Mouse (Mus musculus) adrenal gland, adult 2 months (tissue): ENCODE measurements at regions not wholly inside any gene's neighbourhood (a gene's known extent, or its start where the extent isn't known, plus 50 kb on each side); places are given as distances from the start of the nearest gene placed in this dataset.

ENCODE experiments used
- DNase-seq: peaks from one replicate; pipeline ENCODE4 v3.0.0; 2021

DNA sequence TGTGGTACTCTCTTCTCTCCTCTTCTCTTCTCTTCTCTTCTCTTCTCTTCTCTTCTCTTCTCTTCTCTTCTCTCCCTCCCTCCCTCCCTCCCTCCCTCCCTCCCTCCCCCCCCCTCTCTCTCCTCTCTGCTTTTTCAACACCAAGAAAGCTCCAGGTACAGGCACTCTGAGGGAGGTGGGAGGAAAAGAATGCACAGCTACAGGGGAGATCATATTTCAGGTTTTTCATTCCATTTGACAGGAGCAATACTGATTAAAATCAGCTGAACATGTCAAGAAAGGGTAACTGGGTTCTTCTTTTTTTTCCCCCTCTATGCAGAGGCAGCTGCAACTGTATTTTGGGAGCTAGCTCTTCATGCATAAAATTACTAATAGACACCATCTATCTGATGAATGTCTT, 368.8 kb upstream of the Rack1 start:
- no peak for DNase-seq

DNA sequence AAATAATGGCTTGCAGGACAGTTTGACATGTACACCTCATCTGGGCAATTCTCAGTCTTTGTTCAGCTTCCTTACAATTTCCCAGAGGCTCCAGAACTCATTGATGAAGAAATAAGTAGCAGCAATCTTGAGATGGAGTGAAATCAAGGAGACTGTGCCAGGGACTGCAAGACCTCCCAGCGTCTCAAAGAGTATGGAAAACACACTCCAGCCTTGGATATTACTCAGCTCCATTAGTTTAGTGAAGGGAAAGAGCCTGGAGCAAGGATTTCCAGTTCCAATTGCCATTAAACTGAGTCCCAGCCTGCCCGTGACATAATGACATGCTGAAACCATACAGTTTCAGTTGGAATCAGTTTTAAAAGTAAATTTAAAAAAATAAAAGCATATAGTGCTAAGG, 372.7 kb upstream of the Rack1 start:
- DNase-seq, result no peak

DNA sequence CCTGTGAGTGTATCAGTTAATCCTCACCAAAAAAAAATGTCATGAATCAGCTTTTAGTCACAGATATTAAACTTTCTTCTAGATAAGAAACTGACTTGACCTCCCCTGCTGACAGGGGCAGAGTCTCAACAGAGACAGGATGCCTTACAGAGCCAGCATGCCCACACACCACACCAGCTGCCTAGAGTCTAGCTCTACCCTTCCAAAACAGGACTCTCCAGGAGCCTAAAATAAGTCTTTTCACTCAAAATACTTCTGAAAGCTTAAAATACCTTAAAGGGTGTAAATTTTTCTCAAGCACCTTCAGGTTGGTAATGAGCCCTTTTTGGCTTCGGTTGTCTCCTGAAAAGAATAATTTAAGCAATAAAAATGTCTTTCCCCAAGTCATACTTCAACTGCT, 373.7 kb upstream of the Rack1 start:
- no peak for DNase-seq

DNA sequence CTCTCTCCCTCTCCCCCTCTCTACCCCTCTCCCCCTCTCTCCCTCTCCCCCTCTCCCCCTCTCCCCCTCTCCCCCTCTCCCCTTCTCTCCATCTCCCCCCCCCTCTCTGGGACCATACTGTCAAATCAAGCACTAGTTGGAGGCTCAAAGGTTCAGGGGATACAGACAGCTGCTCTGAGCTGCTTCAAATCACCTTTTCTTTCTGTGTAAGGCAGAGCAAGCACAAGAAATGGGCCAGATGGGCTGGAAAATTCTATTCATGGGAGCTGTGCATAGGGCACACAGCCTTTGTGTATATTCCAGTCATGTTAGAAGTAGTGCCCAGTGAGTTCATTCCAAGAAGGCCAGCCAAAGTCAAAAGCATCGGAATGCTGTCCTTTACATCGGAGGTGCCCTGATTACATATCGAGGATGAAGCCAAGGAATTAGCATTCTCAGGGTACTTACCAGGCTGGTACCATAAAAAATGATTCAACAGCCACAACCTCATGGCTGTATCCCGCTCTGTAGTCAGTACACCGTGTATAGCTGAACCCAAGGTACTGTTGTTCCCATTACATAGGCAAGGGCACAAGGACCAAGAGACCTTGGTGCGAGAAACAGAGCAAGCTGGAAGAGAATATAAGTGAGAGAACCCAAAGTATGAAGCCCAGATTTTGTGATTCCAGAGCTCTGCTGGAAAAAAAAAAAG, 381.9 kb upstream of the Rack1 start:
- DNase-seq, result no peak

DNA sequence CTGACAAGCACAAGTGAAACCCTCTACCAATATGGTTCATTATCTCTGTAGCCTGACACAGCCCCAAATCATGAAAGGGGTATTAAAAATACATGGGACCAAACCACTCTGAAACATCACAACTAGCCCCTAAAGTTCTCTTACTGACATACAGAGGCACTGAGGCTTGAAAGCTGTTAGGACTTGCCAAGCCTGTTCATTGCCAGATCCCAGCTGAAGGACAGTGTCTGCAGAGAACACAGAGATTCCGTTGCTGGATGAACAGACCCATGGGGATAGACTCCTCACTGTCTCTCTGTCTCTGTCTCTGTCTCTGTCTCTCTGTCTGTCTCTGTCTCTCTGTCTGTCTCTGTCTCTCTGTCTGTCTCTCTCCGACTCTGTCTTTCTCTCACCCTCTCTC, 382.5 kb upstream of the Rack1 start:
- DNase-seq, result no peak

DNA sequence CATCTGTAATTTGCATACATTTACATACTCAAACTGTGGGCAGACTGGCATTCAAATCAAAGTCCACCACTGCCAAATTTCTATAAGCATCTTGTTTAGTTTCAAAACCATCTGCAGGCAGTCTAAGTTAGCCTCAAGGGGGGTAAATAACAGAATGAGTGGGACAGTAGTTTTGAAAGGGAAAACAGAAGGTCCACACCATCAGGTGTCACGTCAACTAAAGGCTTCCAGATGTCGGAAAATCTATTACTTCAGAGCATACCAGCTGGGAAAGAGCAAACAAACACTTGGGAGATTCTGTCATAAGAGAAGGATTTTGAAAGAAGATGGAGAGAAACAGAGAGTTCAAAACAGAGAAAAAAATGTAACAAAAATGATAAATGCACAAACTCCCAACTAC, 402.1 kb upstream of the Rack1 start:
- no peak for DNase-seq

DNA sequence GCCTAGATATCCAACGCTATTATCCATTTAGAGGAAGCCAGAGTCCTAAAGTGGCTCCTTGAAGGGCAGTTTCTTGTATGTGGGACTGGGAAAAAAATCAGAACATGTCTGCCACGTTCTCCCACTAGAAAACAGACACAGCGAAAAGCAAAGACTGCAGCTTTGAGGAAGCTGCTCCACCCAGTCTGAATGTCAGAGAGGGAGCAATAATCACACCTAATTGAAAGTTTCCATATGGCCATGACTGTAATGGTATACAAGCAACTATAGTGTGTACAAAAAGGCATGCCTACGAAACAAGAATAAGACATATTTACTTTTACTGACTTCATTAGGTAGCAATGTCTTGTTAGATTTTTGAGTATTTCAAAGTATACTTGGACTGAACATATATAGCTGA, 392.7 kb upstream of the Sgcd start:
- DNase-seq, result no peak

DNA sequence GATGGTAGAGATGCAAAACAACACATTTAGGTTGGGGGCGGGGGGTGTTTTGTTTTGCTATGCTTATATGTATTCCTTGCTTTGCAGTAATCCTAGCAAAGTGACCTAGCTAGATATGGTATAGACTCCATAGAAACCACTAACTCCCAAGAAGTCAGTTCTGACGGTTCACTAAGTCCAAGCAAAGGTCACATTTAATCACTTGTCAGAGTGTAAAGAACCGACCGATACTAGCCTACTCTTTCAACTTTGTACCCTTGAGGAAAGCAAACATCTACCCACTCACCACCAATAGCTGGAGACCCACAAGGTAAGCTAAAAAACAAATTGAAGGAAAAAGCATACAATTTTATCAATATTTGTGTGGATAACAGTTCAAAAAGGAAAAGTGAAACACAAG, 389.3 kb upstream of the Sgcd start:
- no peak for DNase-seq

DNA sequence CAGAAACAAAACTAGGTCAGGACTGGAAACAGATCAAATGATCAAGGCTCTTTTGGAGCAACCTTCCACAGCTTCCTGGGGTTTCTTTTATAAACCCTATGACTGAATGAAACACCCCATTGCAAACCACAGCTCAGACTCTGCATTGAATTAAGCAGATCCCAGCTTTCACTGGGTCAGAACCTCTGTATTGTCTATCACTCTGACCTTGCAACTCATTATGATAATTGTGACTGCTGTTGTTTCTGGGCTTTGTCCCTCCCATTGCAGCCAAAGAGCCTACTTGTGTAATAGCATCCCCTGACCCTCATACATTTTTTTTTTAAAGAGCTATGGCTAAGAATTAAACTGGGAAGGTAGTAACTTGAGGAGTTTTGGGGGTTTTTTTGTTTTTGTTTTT, 388.5 kb upstream of the Sgcd start:
- DNase-seq, result no peak

DNA sequence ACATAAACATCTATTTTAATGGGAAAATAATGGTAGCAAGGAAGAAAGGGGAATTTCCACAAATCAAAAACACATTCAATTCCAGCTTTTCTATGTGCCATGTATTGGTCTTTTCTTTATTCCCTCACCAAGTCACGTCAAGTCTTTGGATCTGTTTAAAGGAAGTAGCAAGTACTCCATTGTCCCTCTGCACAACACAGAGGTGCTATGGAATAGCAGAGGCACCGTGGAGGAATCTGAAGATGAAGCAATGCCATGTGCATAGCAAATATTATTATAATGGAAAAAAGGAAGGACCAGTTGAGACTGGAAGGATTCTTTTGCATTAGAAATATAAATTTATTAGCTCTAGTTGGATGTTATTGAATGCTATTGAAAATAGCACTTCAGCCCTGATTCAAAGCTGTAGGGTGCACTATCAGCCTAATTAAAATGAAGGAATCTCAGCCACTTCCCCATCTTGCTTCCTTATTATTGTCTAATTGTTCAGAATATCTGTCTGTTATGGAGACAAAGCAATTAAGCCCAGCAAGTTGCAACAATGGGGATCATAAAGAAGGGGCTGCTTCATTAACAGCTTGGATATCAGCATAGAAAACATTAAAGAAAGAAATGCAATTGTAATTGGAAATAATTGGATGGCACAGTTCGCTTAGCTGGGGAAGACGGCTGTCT, 362.7 kb upstream of the Sgcd start:
- DNase-seq, result no peak

DNA sequence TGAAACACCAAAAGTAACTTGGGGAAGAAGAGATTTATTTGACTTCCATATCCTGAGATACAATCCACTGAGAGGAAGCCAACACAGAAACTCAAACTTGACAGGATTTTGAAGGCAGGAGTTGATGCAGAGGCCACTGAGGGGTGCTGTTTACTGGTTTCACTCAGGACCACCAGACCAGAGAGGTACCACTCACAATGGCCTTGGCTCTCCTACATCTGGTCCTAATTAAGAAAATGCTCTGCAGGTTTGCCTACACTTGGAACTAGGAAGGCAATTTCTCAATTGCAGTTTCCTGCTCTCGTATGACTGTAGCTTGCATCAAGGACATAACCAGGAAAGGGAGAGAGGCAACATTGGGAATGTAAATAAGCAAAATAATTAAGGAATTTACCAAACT, 325.7 kb upstream of the Sgcd start:
- DNase-seq, result no peak

DNA sequence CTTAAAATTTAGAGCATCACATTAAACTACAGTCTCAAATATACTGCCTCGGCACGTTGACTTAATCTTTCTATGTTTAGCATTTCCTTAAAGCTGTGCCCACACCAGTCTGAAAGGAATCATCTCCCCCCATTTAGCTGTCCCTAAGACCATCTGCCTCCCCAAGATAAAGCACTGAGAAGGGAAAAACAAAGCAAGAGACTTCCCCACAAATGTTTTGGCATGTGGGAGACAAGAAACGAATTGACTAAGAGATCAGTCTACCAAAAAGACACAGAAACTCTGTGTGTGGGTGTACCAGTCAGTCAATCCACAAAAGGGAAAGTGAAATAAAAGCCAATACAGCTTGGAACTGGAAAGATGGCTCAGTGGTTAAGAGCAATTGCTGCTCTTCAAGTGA, 306.6 kb upstream of the Sgcd start:
- DNase-seq, result no peak

DNA sequence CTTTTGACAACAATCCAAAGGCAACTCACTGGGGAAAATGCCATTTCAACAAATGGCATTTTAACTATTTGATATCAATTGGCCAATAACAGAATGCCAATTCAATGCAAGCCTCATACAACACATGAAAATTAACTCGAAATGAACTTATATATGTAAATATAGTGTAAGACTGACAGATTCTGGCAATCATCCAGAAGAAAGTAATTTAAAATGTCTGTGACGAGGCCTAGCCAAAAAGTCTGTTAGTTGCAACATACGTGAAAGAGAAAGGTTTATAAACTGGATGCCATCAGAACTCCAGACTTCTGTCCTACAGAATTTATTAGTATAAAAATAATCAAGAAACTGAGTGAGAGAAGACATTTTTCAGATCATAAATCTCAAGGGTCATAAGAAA, 273.7 kb upstream of the Sgcd start:
- DNase-seq, result no peak

DNA sequence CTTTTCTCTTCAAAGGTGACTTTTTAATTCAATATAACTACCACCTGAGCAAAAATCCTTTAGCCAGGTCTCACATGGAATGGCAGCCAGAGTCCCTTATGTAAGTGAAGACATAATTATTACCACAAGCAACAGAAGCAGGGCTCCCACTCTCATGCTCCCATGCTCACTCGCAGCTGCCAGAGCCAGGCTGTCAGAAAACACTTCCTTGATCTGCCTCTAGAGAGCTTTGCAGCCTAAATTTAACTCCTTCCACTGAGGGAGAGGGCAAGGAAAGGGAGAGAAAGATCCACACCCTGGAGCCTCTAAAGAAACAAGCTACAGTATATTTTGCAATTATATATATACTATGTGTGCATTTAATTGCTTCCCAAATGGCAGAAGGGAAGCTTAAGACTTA, 272.3 kb upstream of the Sgcd start:
- DNase-seq, result no peak

DNA sequence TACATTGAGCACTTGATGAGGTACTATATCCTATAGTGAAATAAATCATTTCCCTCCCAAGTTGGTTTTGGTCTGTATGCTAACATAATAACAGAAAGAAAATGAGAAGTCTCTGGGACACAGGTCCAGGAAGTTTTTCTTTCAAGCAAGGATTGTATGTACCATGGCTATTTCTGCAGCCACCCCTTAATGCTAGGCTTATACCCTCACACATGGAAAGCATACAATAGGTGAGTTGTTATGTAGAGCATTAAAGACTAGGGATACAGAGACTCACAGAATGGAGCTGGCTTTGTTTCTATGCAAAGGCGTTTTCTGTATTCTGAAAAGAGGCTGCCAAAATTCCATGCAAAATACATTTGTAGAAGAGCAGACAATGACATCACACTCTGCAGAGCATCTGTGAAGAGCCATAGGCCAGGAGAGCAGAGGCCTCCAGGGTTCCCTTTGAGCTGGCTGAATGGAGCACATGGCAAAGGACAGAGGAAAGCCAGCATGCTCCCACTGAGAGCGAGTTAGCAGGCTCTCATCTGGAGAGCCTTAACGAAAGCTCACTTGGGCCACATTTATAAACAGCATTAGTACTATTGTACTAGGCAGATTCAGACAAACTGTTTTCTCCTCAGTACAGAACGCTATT, 262.0 kb upstream of the Sgcd start:
- no peak for DNase-seq

DNA sequence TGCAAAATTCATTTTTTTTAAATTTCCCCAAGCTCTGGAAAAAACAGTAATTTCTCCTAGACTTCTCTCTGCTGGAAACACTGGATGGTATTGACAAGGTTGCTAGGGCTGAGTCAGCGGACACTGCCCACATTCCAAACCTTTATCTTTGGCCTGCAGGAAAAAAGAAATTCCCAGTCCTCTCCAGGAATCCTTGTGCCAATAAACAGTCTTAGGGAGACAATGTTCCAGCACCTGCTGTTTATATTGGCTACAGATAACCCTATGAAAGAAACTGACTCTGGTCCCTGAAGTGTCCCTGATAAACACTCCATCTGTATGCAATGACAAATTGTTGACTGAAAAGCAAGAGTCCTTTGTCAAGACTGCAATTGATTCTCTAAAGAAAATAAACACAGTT, 260.5 kb upstream of the Sgcd start:
- DNase-seq, result no peak

DNA sequence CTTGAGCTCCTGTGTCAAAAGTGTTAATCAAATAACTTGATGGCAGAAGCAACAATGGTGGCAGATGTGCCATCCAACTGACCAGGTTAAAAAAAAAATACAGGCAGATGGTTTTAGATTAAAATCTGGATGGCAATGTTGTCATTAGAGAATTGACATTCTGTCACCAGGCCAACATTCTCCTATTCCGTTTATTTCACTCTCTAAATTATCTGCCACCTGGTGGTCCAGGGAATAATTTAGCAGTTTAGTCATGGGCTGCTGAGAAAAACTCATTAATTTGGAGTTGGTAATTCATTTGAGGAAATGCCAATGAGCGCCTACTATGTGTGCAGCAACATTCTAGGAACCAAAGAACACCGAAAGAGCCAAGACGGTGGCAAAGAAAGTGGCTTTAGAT, 232.4 kb upstream of the Sgcd start:
- DNase-seq, result no peak

DNA sequence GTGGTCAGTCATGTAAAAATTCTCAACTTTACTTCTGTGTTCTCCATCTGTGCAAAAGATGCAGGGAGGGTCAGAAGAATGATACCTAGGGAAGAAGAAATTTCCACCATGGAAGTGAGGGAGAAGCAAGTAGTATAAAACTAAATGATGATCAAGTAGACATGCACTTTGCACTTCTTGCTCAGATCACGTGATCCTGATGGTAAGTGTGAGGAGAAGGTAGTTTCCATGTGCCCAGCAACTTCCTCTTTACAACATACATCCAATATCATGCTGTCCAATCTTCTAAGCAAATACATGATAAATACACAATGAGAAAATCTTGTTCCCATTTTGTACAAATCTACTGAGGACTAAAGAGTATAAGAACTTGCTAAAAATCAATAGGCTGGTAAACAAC, 230.4 kb upstream of the Sgcd start:
- no peak for DNase-seq

DNA sequence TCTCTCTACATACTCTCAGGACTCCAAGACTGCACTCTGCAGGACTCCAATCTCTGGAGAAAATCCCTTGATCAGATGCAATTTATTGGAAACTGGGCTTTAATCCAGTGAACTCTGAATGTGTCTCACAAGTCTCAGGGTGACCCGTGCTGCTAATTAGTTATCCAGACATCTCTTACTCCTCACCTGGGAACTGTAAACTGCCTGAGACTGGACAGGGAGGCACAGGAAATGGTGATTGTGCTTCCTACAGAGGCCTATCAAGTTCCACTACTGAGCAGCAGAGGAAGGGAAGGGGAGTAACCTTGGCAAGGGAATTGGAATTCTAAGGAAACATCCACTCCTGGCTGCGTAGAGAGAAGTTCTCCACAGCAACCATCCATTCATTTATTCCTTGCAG, 228.0 kb upstream of the Sgcd start:
- no peak for DNase-seq

DNA sequence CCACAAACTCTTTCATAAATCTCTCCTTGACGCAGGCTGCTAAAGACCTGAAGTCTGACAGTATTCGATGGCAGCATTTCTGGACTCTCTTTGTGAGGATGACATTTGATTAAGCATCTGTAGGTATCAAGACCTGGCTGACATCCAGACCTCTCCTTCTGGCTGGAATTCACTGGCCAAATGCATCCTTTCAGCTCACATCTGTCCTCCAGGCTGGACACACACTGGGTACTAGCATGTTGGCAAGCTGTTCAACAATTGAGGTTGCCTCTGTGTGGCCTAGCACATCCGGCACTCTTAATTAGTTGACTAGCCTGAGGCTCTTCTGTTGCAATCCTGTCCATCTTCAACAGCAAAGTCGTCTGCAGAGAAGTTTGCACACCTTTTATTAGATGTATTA, 197.8 kb upstream of the Sgcd start:
- no peak for DNase-seq

DNA sequence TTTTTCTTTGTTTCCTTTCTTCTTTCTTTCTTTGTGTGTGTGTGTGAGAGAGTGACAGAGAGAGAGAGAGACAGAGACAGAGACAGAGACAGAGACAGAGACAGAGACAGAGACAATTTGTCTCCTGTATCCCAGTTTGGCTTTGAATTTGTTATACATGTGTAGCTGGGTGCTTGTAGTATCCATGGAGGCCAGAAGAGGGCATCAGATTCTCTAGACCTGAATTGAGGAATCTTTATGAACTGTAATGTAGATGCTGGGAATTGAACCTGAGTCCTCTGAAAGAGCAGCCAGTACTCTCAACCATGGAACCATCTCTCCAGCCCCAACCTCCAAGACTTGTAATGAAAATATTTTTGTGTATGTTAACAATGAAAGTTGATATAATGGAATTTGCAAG, 190.2 kb upstream of the Sgcd start:
- peak; percentile 6 for DNase-seq

DNA sequence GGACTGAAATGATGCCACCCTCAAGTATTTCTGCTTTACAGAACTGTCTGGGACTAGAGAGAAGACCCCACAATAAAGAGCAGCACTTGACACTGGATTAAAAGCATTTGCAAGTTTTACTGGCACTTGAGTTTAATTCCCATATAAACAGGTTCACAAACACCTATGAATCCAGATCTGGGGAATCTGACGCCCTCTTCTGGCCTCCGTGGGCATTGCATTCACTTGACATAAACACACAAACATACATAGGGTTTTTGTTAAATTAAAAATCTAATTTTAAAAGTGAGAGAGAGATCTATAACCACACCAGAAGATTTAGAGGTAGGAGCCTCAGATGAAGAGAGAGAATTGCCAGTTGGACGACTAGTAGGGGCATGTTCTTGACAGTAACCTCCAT, 189.4 kb upstream of the Sgcd start:
- DNase-seq, result no peak

DNA sequence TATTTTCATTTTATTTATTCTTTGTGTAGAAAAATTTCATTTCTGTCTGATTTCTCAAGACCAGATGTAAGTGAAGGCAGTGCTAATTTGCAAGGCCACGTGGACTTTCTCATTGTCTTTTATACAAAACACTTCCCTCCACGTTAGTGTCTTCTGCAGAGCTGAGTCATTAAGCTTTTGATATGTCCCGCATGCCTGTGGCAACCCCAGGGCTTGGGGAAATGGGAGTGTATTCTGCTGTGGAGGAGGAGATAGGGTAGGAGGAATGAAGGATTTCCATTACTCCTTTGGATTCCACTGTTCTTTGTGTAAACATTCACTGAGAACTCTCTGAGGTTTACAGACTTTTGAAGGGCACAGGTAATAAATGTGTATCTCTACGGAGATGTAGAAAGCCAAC, 187.7 kb upstream of the Sgcd start:
- DNase-seq, result no peak

DNA sequence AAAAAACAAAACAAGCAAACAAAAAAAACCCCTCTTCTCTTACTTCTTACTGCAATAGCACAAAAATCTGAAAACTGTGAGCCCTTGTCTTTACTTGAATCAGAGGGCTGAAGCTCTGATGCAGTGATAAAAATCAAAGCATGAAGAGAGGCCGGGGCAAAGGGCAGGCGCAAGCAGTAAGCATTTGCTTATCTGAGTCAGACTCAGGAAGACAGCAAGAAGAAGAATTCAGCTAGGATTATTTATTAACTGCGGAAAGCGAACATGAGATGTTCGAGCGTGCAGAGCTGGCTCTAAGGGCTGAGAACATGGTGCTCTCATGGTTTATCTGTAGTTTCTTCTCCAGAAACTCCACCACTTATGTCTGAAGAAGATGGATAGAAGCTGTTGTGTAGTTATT, 163.4 kb upstream of the Sgcd start:
- DNase-seq, result no peak
